Mouse (Mus musculus) hindbrain, postnatal 0 days (tissue): ENCODE data around the gene 4933424G06Rik. TPM values are rescaled to one million over a fixed set of nuclear protein-coding genes. Genes with fewer than 3 reads are reported as not detected.

ENCODE experiments used
- ATAC-seq: fragments of 200-750 bp; cut with Nextera tagmentation; 2 replicates; pipeline ENCODE4 v1.8.0; 2017; ENCODE audit warnings: mild to moderate bottlenecking, moderate TSS enrichment, moderate library complexity
- DNase-seq: peaks from one replicate; pipeline ENCODE4 v3.0.0-alpha.2; 2015; ENCODE audit warnings: low spot score
- H3K27ac ChIP-seq: fragments of 300-500 bp; sonication (generic); 2 replicates; pipeline ENCODE4 v1.5.1; 2014; ENCODE audit warnings: mild to moderate bottlenecking
- H3K27me3 ChIP-seq: fragments of 300-500 bp; sonication (generic); 2 replicates; pipeline ENCODE4 v1.6.1; 2014; ENCODE audit warnings: low read length, mixed read lengths; ENCODE audit not compliant: insufficient read depth
- H3K36me3 ChIP-seq: fragments of 300-500 bp; sonication (generic); 2 replicates; pipeline ENCODE4 v1.6.1; 2014; ENCODE audit warnings: low read length, mixed read lengths; ENCODE audit not compliant: insufficient read depth
- H3K4me1 ChIP-seq: fragments of 300-500 bp; sonication (generic); 2 replicates; pipeline ENCODE4 v1.6.1; 2014; ENCODE audit warnings: antibody characterized with exemption, low read length, mixed read lengths; ENCODE audit not compliant: insufficient read depth
- H3K4me2 ChIP-seq: fragments of 300-500 bp; sonication (generic); 2 replicates; pipeline ENCODE4 v1.6.1; 2014; ENCODE audit warnings: low read depth, mild to moderate bottlenecking, low read length, moderate library complexity, mixed read lengths
- H3K4me3 ChIP-seq: fragments of 300-500 bp; sonication (generic); 2 replicates; pipeline ENCODE4 v1.5.1; 2014; ENCODE audit warnings: low read length
- H3K9ac ChIP-seq: fragments of 300-500 bp; sonication (generic); replicated peaks from 2 replicates; pipeline ENCODE4 v1.6.1; 2014; ENCODE audit warnings: mild to moderate bottlenecking, low read length, moderate library complexity, mixed read lengths
- H3K9me3 ChIP-seq: fragments of 300-500 bp; sonication (generic); 2 replicates; pipeline ENCODE4 v1.6.1; 2016; ENCODE audit warnings: low read length, mixed read lengths
- CTCF ChIP-seq: IDR thresholded peaks from 2 replicates; pipeline ENCODE4 v1.5.1; 2016; ENCODE audit warnings: antibody characterized with exemption, control low read depth, low read depth
- WGBS: fragments of 180-500 bp; shearing (Covaris S2); extraction: QIAGEN DNeasy Blood & Tissue Kit; methylation state at CpG from one replicate; pipeline ENCODE4 v1.1.7; 2014; 5-methylcytosine and 5-hydroxymethylcytosine counted together
- polyA plus RNA-seq: library from polyadenylated mRNA; unstranded; fragments of >200 nt; fragmentation: Nextera tagmentation; extraction: Ambion mirVana; gene quantifications from 2 replicates; pipeline ENCODE4 v1.2.1, GENCODE M21; 2015
- total RNA-seq: library from RNA; depleted of rRNA; stranded (reverse); fragments of >200 nt; gene quantifications from 2 replicates; pipeline ENCODE4 v1.2.3, GENCODE M21; 2014

4933424G06Rik gene
- total and polyA plus RNA-seq, 2 experiments from 2014 or later = 0.89 TPM; not detected in 1

DNA sequence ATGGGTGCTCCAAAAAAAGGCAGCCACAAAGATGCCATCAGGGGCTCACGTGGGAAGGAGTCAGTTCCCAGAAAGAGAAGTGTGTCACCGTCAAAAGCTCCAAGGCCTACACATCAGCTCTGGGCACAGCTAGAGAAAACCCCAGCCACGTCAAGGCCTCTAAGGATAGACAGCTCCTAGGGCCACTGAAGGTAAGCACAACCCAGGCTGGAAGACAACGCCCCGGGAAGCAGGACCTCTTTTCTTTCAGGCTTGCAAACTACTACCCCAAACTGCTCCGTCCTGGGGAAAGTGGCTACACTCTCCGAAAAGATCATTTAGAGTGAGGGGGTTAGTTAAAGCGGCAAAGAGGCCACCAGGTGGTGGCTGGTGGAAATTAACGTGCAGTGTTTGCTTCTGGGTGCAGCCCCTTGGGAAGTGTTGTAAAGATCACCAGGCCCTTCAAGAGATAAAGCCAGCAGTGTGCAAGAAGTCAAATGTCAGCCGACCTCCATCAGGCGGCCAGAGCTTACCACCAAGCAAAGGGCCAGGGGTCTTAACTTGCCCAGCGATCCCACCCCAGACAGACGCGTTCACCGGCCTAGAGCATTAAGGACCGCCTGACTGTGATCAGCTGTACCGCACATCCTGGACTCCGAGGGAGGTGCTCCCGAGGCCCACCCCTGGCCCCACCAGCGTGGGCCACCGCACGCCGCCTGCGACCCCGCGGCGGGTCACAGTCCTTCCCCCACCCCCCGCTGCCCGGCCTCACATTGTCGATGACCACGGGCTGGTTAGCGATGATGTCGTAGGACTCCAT is 695 bp upstream of the 4933424G06Rik start:
- H3K9me3 ChIP-seq = no peaks in the 10 kb centered on the region
- peaks cover 21% of the 10 kb centered on the region for H3K36me3 ChIP-seq
- H3K27ac ChIP-seq = peak overlapping the region; percentile 88
- WGBS = 1% methylated on average over 33 of the region's 33 CpGs
- H3K4me2 ChIP-seq = peak overlapping the region; percentile 77
- peaks cover 11% of the 10 kb centered on the region for H3K4me1 ChIP-seq
- ATAC-seq = peak; percentile 68
- TF ChIP-seq CTCF = peak; percentile 70
- DNase-seq = peak; percentile 64
- peak overlapping the region; percentile 90 for H3K9ac ChIP-seq
- no peaks in the 10 kb centered on the region for H3K27me3 ChIP-seq
- peak overlapping the region; percentile 95 for H3K4me3 ChIP-seq

DNA sequence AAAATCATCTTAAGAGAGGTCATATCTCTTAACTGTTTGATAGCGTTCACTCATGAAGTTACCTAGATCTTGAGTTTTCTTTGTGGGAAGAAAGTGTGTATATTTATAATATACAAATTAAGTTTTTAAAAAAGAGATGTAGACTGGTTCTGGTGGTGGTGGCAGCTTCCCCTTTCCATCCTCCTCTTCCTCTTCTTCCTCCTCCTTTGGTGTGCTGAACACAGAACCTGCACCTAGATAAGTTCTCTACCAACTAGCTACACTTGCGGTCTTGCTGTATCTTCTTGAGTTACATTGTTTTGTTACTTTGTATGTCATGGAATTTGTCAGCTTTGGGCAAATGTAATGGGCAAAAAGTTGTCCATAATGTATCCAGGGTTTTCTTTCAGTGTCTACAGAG is 1.2 kb downstream of the 4933424G06Rik start:
- WGBS = 99% methylated on average over 2 of the region's 2 CpGs

DNA sequence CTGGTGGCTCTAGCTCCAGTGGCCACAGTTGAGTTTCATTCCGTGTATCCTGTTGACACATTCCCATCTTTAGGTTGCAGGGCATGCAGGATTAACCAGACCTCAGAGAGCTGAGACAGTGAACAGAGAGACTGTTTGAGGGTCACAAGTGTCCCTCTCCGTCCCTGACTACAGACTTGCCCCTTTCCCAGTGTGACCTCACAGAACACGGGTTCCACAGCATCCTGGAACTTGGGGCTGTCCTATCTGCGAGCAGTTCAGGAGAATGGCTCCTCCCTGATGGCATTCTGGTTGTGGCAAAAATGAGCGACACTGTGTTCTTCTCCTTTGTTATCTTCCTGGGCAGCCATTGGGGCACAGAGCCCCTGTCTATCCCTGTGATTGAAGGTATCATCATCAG is 4.4 kb downstream of the 4933424G06Rik start, which contains the start of gene Actr1b:
Gene Actr1b (minus strand): TSS at position 112 of the 400 bp plus-strand sequence.
- no peak within 1 kb of the TSS for H3K27ac ChIP-seq
- no peaks in the 10 kb centered on the region for H3K36me3 ChIP-seq
- H3K4me3 ChIP-seq = no peak within 1 kb of the TSS
- no peaks in the 10 kb centered on the region for H3K9me3 ChIP-seq
- TF ChIP-seq CTCF = no peak
- no peaks in the 10 kb centered on the region for H3K4me1 ChIP-seq
- no peak within 1 kb of the TSS for H3K9ac ChIP-seq
- 85% methylated on average over 5 of the region's 5 CpGs for WGBS
- no peak for DNase-seq
- ATAC-seq = no peak
- H3K27me3 ChIP-seq = no peaks in the 10 kb centered on the region
- no peak within 1 kb of the TSS for H3K4me2 ChIP-seq

More for the DNA sequence above, 1.2 kb downstream of the 4933424G06Rik start:
- Histone ChIP-seq H3K4me1 (peaks cover 11% of the 10 kb centered on the region), H3K4me3 (no peak overlapping the region), H3K9ac (no peak overlapping the region), H3K9me3 (no peaks in the 10 kb centered on the region), H3K4me2 (no peak overlapping the region), H3K36me3 (peaks cover 4% of the 10 kb centered on the region; the same call in 1 of the 2 replicates), H3K27ac (no peak overlapping the region), H3K27me3 (no peaks in the 10 kb centered on the region)
- no peak for TF ChIP-seq CTCF
- DNase-seq (no peak), ATAC-seq (no peak)

DNA sequence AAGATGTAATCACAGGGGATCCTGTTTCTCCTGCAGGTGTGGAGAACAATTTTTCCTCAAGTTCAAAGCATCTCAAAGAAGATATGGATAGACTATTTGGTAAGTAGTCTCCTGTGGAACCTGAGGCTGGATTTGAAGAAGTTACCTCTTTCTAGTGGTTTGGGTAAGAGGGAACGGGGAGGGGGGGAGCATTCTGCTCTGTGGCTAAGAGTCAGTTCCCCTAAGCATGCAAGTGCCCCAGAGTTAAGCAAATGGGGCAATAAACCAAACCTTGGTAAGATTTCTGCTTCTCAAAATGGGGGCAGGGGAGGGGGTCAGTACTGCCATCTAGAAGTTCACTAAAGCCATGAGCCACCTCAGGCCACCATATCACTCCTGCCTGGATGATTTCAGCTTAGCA is 8.8 kb downstream of the 4933424G06Rik start:
- DNase-seq = no peak
- Histone ChIP-seq H3K4me2 (no peak overlapping the region), H3K4me1 (no peaks in the 10 kb centered on the region), H3K27me3 (no peaks in the 10 kb centered on the region), H3K4me3 (no peak overlapping the region), H3K9ac (no peak overlapping the region), H3K27ac (no peak overlapping the region), H3K9me3 (no peaks in the 10 kb centered on the region), H3K36me3 (no peaks in the 10 kb centered on the region)
- 90% methylated on average over 1 of the region's 1 CpGs for WGBS
- TF ChIP-seq CTCF = no peak
- no peak for ATAC-seq

DNA sequence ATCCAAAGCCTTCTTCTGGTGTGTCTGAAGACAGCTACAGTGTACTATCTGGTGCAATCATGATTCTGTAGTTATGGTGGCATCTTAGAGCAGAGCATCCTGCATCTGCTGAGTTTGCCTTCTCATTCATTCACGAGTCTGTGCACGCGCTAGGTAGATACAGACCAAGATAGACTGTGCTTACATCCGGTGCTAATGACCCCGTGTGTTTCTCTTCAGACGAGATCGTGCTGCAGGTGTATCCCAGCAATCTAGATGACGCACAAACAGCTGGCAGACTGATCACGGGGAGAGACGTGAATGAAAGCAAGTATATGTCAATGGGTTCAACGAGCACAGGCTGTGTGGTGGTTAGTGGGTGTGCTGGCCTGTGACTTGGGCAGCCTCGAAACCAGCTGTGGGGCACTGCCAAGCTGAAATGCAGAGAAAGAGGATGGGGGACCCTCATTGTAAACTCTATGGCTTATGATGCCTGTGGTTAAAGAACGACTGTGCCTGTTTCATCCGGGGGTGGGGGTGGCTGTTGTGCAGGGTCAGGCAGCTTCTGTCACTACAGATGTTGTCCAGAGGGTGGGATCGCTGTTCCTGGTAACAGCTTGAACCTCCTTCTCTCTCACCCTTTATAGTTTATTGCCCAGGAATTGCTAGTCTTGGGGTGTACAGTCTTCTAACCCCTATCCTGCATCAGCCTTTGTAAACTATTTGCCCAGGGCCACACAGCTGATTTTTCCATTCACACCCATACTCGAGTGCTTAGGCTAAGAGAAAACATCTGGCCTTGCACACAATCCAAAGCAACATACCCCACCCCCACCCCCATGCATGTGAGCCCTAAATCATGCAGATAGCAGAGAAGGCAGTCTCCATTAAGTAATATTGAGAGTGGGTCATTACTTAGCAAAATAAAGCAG is 13.5 kb downstream of the 4933424G06Rik start:
- TF ChIP-seq CTCF = no peak
- no peak overlapping the region for H3K4me2 ChIP-seq
- 75% methylated on average over 16 of the region's 16 CpGs for WGBS
- H3K36me3 ChIP-seq = no peaks in the 10 kb centered on the region
- no peaks in the 10 kb centered on the region for H3K27me3 ChIP-seq
- no peak overlapping the region for H3K4me3 ChIP-seq
- no peaks in the 10 kb centered on the region for H3K9me3 ChIP-seq
- DNase-seq (no peak), ATAC-seq (no peak)
- H3K4me1 ChIP-seq = no peaks in the 10 kb centered on the region
- no peak overlapping the region for H3K9ac ChIP-seq
- no peak overlapping the region for H3K27ac ChIP-seq

DNA sequence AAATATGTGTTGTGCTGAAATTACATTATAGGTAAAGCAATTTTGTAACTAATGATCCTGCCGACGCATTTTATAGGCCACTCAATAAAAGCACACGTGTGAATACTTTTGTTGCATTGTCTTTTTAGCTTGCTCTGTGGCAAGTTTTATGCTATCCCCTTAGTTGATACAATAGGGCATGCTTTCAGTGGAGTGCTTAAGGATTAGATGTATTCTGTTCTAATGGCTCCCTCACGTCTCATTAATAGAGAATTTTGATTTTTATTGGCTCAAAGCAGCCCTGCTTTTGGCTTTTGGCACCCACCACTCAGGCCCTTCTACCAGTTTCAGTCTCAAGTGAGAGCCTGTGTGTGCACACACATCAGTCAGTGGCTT is 14.1 kb downstream of the 4933424G06Rik start:
- 70% methylated on average over 4 of the region's 4 CpGs for WGBS
- Histone ChIP-seq H3K4me1 (no peaks in the 10 kb centered on the region), H3K36me3 (no peaks in the 10 kb centered on the region), H3K27ac (no peak overlapping the region), H3K9me3 (no peaks in the 10 kb centered on the region), H3K4me2 (no peak overlapping the region), H3K9ac (no peak overlapping the region), H3K4me3 (no peak overlapping the region), H3K27me3 (no peaks in the 10 kb centered on the region)
- no peak for TF ChIP-seq CTCF
- DNase-seq = no peak
- ATAC-seq = no peak
